Mouse (Mus musculus) liver, postnatal 0 days (tissue): ENCODE results near the gene Dpp8. TPM values are rescaled to one million over a fixed set of nuclear protein-coding genes. Genes with fewer than 3 reads are reported as not detected.
A peak's percentile ranks its signal among the peaks of the same experiment; 100 is the strongest.

ENCODE experiments used
- ATAC-seq: fragments of 200-750 bp; cut with Nextera tagmentation; 2 replicates; pipeline ENCODE4 v1.8.0; 2017; ENCODE audit warnings: mild to moderate bottlenecking, moderate library complexity
- DNase-seq: peaks from one replicate; pipeline ENCODE4 v3.0.0-alpha.2; 2016
- H3K27ac ChIP-seq: fragments of 300-500 bp; sonication (generic); 2 replicates; pipeline ENCODE4 v1.5.1; 2014; ENCODE audit warnings: antibody characterized with exemption, moderate library complexity, mild to moderate bottlenecking, low read depth
- H3K27me3 ChIP-seq: fragments of 300-500 bp; sonication (generic); 2 replicates; pipeline ENCODE4 v1.6.1; 2014; ENCODE audit warnings: low read length, control low read depth, mixed read lengths; ENCODE audit not compliant: insufficient read depth
- H3K36me3 ChIP-seq: fragments of 300-500 bp; sonication (generic); replicated peaks from 2 replicates; pipeline ENCODE4 v1.6.1; 2014; ENCODE audit warnings: mild to moderate bottlenecking, control low read depth, low read length, moderate library complexity, mixed read lengths; ENCODE audit not compliant: insufficient read depth
- H3K4me1 ChIP-seq: fragments of 300-500 bp; sonication (generic); 2 replicates; pipeline ENCODE4 v1.6.1; 2014; ENCODE audit warnings: antibody characterized with exemption, mild to moderate bottlenecking, control low read depth; ENCODE audit not compliant: insufficient read depth
- H3K4me2 ChIP-seq: fragments of 300-500 bp; sonication (generic); 2 replicates; pipeline ENCODE4 v1.6.1; 2014; ENCODE audit warnings: low read depth, mild to moderate bottlenecking, low read length, moderate library complexity, mixed read lengths
- H3K4me3 ChIP-seq: fragments of 300-500 bp; sonication (generic); 2 replicates; pipeline ENCODE4 v1.5.1; 2014; ENCODE audit warnings: low read depth, low read length
- H3K9ac ChIP-seq: fragments of 300-500 bp; sonication (generic); replicated peaks from 2 replicates; pipeline ENCODE4 v1.6.1; 2014; ENCODE audit warnings: mild to moderate bottlenecking, moderate library complexity
- H3K9me3 ChIP-seq: fragments of 300-500 bp; sonication (generic); 2 replicates; pipeline ENCODE4 v1.6.1; 2016; ENCODE audit warnings: mild to moderate bottlenecking, control low read depth, low read length, mixed read lengths
- CTCF ChIP-seq: sonication (generic); IDR thresholded peaks from 2 replicates; pipeline ENCODE4 v1.5.1; 2016; ENCODE audit warnings: antibody characterized with exemption, low read depth
- EP300 ChIP-seq: IDR thresholded peaks from 2 replicates; pipeline ENCODE4 v1.6.1; 2016; ENCODE audit warnings: antibody characterized with exemption, low read depth, mild to moderate bottlenecking
- WGBS: fragments of 180-500 bp; shearing (Covaris S2); extraction: QIAGEN DNeasy Blood & Tissue Kit; methylation state at CpG from one replicate; pipeline ENCODE4 v1.1.7; 2014; ENCODE audit not compliant: insufficient replicate concordance; 5-methylcytosine and 5-hydroxymethylcytosine counted together
- polyA plus RNA-seq: library from polyadenylated mRNA; unstranded; fragments of >200 nt; fragmentation: Nextera tagmentation; extraction: Ambion mirVana; gene quantifications from 2 replicates; pipeline ENCODE4 v1.2.1, GENCODE M21; 2015

The Dpp8 gene
- polyA plus RNA-seq, 1 experiment from 2014 or later: 10.6 TPM

DNA sequence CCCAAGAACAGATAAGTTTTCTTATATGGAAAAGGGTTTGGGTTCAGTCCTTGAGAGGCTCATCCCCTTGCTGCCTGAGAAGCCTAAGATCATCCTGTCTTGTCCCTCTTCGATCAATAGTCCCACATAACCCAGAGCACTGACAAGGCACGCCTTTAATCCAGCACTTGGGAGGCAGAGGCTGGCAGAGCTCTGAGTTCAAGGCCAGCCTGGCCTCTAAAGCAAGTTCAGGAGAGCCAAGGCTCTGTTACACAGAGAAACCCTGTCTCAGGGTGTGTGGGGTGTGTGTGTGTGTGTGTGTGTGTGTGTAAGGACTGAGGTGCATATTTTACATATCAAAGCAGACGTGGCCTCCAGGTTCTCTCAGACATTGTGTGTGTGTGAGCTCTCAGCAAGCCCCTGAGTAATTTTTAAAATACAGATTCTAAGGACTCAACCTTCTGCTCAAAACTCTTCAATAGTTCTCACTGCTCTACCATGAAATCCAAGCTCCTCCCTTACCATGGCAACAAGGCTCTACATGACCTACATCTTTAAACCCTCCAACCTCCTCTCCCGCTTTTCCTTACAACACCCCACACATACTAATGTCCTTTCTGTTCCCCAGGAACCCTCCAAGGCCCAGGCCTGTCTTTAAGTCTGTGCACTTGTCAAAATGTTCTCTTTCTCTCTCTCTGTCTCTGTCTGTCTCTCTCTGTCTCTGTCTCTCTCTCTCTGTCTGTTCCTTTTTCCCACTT is 15.8 kb upstream of the Dpp8 start:
- no peak for TF ChIP-seq CTCF
- no peak for TF ChIP-seq EP300
- no peaks in the 10 kb centered on the region for H3K9me3 ChIP-seq
- peaks cover 33% of the 10 kb centered on the region for H3K4me1 ChIP-seq

DNA sequence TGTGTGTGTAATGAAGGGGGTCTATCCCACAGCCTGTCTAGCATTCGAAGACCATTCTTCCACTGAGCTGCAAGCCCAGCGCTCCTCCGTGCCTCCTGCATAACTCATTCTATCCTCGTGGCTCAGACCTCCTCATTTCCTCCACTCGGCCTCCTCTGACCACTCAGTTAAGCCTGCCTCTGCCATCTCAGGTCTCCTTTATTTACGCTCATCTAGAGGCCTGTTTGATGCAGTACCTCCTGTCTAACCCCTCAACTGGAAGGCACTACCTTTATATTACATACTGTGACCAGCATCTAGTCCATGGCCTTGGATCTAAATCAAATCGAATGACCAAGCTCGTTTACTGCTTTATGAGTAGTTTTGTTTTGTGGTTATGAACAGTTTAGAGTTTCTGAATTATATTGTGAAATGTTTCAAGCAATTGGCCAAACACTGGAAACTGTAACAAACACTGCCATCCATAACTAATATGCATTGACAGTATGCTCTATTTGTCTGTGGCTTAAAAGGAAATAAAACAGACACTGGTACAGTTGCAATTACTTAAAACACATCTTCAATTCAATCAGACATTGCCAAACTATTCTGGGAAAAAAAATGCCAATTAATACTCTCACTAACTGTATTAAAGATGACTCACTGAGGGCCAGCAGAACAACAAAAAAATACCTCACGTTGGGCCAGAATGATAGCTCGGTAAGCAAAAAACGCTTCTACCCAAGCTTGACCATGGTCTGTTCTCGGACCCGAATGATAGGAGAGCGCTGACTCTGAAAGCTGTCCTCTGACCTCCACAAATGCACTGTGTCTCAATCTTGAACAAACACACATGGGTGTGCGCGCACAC is 15.0 kb upstream of the Dpp8 start:
- no peak for TF ChIP-seq CTCF
- TF ChIP-seq EP300: no peak
- peak overlapping the region; percentile 83 for H3K27ac ChIP-seq
- H3K4me2 ChIP-seq: peak overlapping the region; percentile 95
- DNase-seq (no peak), ATAC-seq (peak; percentile 35)
- H3K36me3 ChIP-seq: no peaks in the 10 kb centered on the region
- no peaks in the 10 kb centered on the region for H3K27me3 ChIP-seq
- no peak overlapping the region for H3K9ac ChIP-seq
- 71% methylated on average over 16 of the region's 16 CpGs for WGBS
- H3K4me3 ChIP-seq: no peak overlapping the region
- no peaks in the 10 kb centered on the region for H3K9me3 ChIP-seq
- peaks cover 36% of the 10 kb centered on the region for H3K4me1 ChIP-seq

More for the DNA sequence above, 15.8 kb upstream of the Dpp8 start:
- no peak for DNase-seq
- H3K36me3 ChIP-seq: no peaks in the 10 kb centered on the region
- WGBS: 69% methylated on average over 4 of the region's 4 CpGs
- no peaks in the 10 kb centered on the region for H3K27me3 ChIP-seq
- H3K4me3 ChIP-seq: no peak overlapping the region
- no peak for ATAC-seq
- peak overlapping the region; percentile 23 for H3K4me2 ChIP-seq
- no peak overlapping the region for H3K9ac ChIP-seq
- peak overlapping the region; percentile 26; the same call in 1 of the 2 replicates for H3K27ac ChIP-seq

- 70% methylated on average over 4 of the region's 4 CpGs for WGBS
- H3K36me3 ChIP-seq: no peaks in the 10 kb centered on the region
- peak; percentile 44 for ATAC-seq
- no peaks in the 10 kb centered on the region for H3K27me3 ChIP-seq
- H3K9me3 ChIP-seq: no peaks in the 10 kb centered on the region
- peak overlapping the region; percentile 95 for H3K4me2 ChIP-seq
- H3K27ac ChIP-seq: peak overlapping the region; percentile 83
- H3K4me3 ChIP-seq: no peak overlapping the region
- no peak overlapping the region for H3K9ac ChIP-seq
- TF ChIP-seq CTCF (no peak), EP300 (no peak)
- DNase-seq: no peak
- H3K4me1 ChIP-seq: peaks cover 43% of the 10 kb centered on the region
Measured at GRCm38 (mm10) chr9:65017896-65018295, 14.3 kb upstream of the Dpp8 start.

- Histone ChIP-seq H3K27me3 (no peaks in the 10 kb centered on the region), H3K36me3 (no peaks in the 10 kb centered on the region), H3K27ac (peak overlapping the region; percentile 83), H3K4me3 (peak overlapping the region; percentile 13; the same call in 1 of the 2 replicates), H3K4me1 (peaks cover 45% of the 10 kb centered on the region), H3K4me2 (peak overlapping the region; percentile 95), H3K9ac (peak overlapping the region; percentile 53), H3K9me3 (no peaks in the 10 kb centered on the region)
- ATAC-seq (no peak), DNase-seq (no peak)
- 52% methylated on average over 3 of the region's 3 CpGs for WGBS
- TF ChIP-seq EP300 (peak; percentile 59), CTCF (no peak)
Measured at GRCm38 (mm10) chr9:65018588-65019121, 13.6 kb upstream of the Dpp8 start.

DNA sequence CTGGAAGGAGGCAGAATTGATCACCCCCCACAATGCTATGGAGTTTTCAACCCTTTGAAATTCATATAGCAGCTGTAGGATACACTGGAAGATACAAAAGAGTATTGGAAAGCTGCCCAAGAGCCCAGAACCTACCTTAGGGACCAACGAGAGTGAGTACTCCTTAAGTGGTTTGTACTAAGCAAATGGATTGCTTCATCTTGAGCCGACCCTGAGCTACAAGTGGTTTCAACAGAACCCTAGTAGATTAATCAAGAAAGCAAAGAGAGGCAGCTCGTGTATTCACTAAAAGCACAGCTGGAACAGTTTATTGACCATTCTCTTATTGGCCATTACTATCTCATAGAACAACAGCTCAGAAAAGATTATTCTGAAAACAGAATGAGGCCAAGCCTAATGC is 13.1 kb upstream of the Dpp8 start:
- TF ChIP-seq EP300: no peak
- TF ChIP-seq CTCF: no peak
- no peak for ATAC-seq

DNA sequence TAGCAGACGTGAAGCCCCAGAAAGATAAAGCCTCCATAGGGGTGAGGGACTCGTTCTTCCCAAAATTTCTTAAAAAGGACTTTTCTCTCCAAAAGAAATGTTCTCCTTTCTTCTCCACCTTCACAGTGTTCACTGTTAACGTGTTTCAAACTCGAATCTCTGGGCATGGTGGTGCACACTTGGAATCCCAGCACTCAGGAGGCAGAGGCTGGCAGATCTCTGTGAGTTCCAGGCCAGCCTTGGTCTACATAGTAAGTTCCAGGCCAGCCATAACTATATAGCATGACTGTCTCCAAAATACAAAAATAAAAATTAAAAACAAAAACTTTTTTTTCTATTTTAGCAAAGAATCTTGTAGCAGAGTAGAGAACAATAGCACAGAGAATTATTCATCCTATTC is 12.1 kb upstream of the Dpp8 start:
- 48% methylated on average over 4 of the region's 4 CpGs for WGBS

More for the DNA sequence above, 13.1 kb upstream of the Dpp8 start:
- peak overlapping the region; percentile 95 for H3K4me2 ChIP-seq
- DNase-seq: no peak
- H3K27me3 ChIP-seq: no peaks in the 10 kb centered on the region
- H3K9me3 ChIP-seq: no peaks in the 10 kb centered on the region
- WGBS: 37% methylated on average over 3 of the region's 3 CpGs
- 0 out of 2 replicates have a peak overlapping the region, but pooled peaks have one; percentile 13 for H3K4me3 ChIP-seq
- no peaks in the 10 kb centered on the region for H3K36me3 ChIP-seq
- peak overlapping the region; percentile 53 for H3K9ac ChIP-seq
- H3K4me1 ChIP-seq: peaks cover 44% of the 10 kb centered on the region
- peak overlapping the region; percentile 83 for H3K27ac ChIP-seq

More for the DNA sequence above, 12.1 kb upstream of the Dpp8 start:
- TF ChIP-seq EP300 (no peak), CTCF (no peak)
- Histone ChIP-seq H3K9ac (peak overlapping the region; percentile 97), H3K4me2 (peak overlapping the region; percentile 95), H3K4me1 (peaks cover 39% of the 10 kb centered on the region), H3K4me3 (peak overlapping the region; percentile 95), H3K36me3 (no peaks in the 10 kb centered on the region), H3K9me3 (no peaks in the 10 kb centered on the region), H3K27me3 (no peaks in the 10 kb centered on the region), H3K27ac (peak overlapping the region; percentile 83)
- ATAC-seq (no peak), DNase-seq (no peak)
